Mouse (Mus musculus) limb, embryonic 14.5 days (tissue): ENCODE data around the gene AC131692.1. TPM values are rescaled to one million over a fixed set of nuclear protein-coding genes. Genes with fewer than 3 reads are reported as not detected.

Source experiments
- ATAC-seq: fragments of 200-750 bp; cut with Nextera tagmentation; 2 replicates; pipeline ENCODE4 v1.8.0; 2017; ENCODE audit warnings: low read depth, moderate number of reproducible peaks, moderate TSS enrichment; ENCODE audit not compliant: low FRiP score
- DNase-seq: peaks from one replicate; pipeline ENCODE4 v3.0.0-alpha.2; 2015; ENCODE audit warnings: low spot score
- H3K27ac ChIP-seq: fragments of 300-500 bp; sonication (generic); replicated peaks from 2 replicates; pipeline ENCODE4 v1.5.1; 2014; ENCODE audit warnings: low read depth, mild to moderate bottlenecking, low read length, moderate library complexity, mixed read lengths
- H3K27me3 ChIP-seq: fragments of 300-500 bp; sonication (generic); 2 replicates; pipeline ENCODE4 v1.6.1; 2014; ENCODE audit warnings: low read length, mixed read lengths; ENCODE audit not compliant: control insufficient read depth, insufficient read depth
- H3K36me3 ChIP-seq: fragments of 300-500 bp; sonication (generic); 2 replicates; pipeline ENCODE4 v1.6.1; 2014; ENCODE audit warnings: mild to moderate bottlenecking, low read length, moderate library complexity, mixed read lengths; ENCODE audit not compliant: control insufficient read depth, insufficient read depth
- H3K4me1 ChIP-seq: fragments of 300-500 bp; sonication (generic); 2 replicates; pipeline ENCODE4 v1.6.1; 2014; ENCODE audit warnings: antibody characterized with exemption, low read length, mixed read lengths; ENCODE audit not compliant: control insufficient read depth, insufficient read depth
- H3K4me2 ChIP-seq: fragments of 300-500 bp; sonication (generic); replicated peaks from 2 replicates; pipeline ENCODE4 v1.6.1; 2014; ENCODE audit warnings: low read depth, mild to moderate bottlenecking, low read length, moderate library complexity; ENCODE audit not compliant: severe bottlenecking
- H3K4me3 ChIP-seq: fragments of 300-500 bp; sonication (generic); replicated peaks from 2 replicates; pipeline ENCODE4 v1.5.1; 2014; ENCODE audit warnings: low read length
- H3K9ac ChIP-seq: fragments of 300-500 bp; sonication (generic); 2 replicates; pipeline ENCODE4 v1.6.1; 2014; ENCODE audit warnings: mild to moderate bottlenecking, low read depth, low read length, moderate library complexity; ENCODE audit not compliant: severe bottlenecking
- H3K9me3 ChIP-seq: fragments of 300-500 bp; sonication (generic); 2 replicates; pipeline ENCODE4 v1.6.1; 2016; ENCODE audit warnings: low read length; ENCODE audit not compliant: control insufficient read depth
- POLR2A ChIP-seq: fragments of 200-500 bp; IDR thresholded peaks from 2 replicates; pipeline ENCODE4 v1.8.0; 2012; ENCODE audit warnings: inconsistent platforms, mild to moderate bottlenecking, moderate library complexity, borderline replicate concordance; ENCODE audit not compliant: insufficient read depth, insufficient read length; ENCODE audit errors: extremely low read depth
- WGBS: fragments of 180-500 bp; shearing (Covaris S2); extraction: QIAGEN DNeasy Blood & Tissue Kit; methylation state at CpG from one replicate; pipeline ENCODE4 v1.1.7; 2014; 5-methylcytosine and 5-hydroxymethylcytosine counted together
- polyA plus RNA-seq, 2 experiments: library from polyadenylated mRNA; depleted of rRNA in 1 of 2; stranded (reverse) in 1 of 2; unstranded in 1 of 2; fragments of >200 nt; fragmentation: Nextera tagmentation in 1 of 2; extraction: Ambion mirVana in 1 of 2; gene quantifications; 2 replicates each; pipeline versions ENCODE4 v1.2.1 to v1.2.3; 2012 to 2014

AC131692.1 gene
- 0.14 and 0.75 TPM in 2 replicates for polyA plus RNA-seq (2012; rRNA removed)
- polyA plus RNA-seq (2014; fragmentation: Nextera tagmentation; extraction: Ambion mirVana) = not detected in 2 replicates

- ATAC-seq (no peak), DNase-seq (no peak)
- WGBS = 88% methylated on average over 7 of the region's 7 CpGs
- TF ChIP-seq POLR2A = no peak
- Histone ChIP-seq H3K27me3 (no peaks in the 10 kb centered on the region), H3K36me3 (peaks cover 43% of the 10 kb centered on the region), H3K9ac (no peak within 1 kb of the TSS), H3K9me3 (no peaks in the 10 kb centered on the region), H3K4me1 (no peaks in the 10 kb centered on the region), H3K27ac (no peak within 1 kb of the TSS), H3K4me2 (no peak within 1 kb of the TSS), H3K4me3 (no peak within 1 kb of the TSS)
Measured at GRCm38 (mm10) chr19:6094119-6094518, at the start of gene AC131692.1. TSS of gene AC131692.1 (plus strand) at chr19:6094419.

GRCm38 (mm10) chr19:6045366-6046293, 48.6 kb upstream of the AC131692.1 start:
- Histone ChIP-seq H3K4me2 (peak overlapping the region; percentile 74), H3K4me1 (peaks cover 14% of the 10 kb centered on the region), H3K9me3 (no peaks in the 10 kb centered on the region), H3K36me3 (peaks cover 28% of the 10 kb centered on the region), H3K4me3 (peak overlapping the region; percentile 93), H3K27me3 (no peaks in the 10 kb centered on the region), H3K27ac (peak overlapping the region; percentile 99), H3K9ac (peak overlapping the region; percentile 91)
- DNase-seq (no peak), ATAC-seq (peak; percentile 25; the same call in 1 of the 2 replicates)
- WGBS = 17% methylated on average over 20 of the region's 20 CpGs
- no peak; the same call in 1 of the 2 replicates for TF ChIP-seq POLR2A

GRCm38 (mm10) chr19:6046294-6047153, 47.7 kb upstream of the AC131692.1 start, which contains the start of gene Syvn1:
TSS of gene Syvn1 (plus strand) at chr19:6046576.
- peak within 1 kb of the TSS; percentile 99 for H3K27ac ChIP-seq
- no peaks in the 10 kb centered on the region for H3K9me3 ChIP-seq
- H3K36me3 ChIP-seq = peaks cover 37% of the 10 kb centered on the region
- peak within 1 kb of the TSS; percentile 93 for H3K4me3 ChIP-seq
- under 1% methylated on average over 65 of the region's 65 CpGs for WGBS
- no peaks in the 10 kb centered on the region for H3K27me3 ChIP-seq
- H3K9ac ChIP-seq = peak within 1 kb of the TSS; percentile 91
- H3K4me1 ChIP-seq = peaks cover 14% of the 10 kb centered on the region
- DNase-seq (peak; percentile 97), ATAC-seq (peak; percentile 92)
- TF ChIP-seq POLR2A = peak; percentile 25; the same call in 1 of the 2 replicates
- peak within 1 kb of the TSS; percentile 74 for H3K4me2 ChIP-seq

GRCm38 (mm10) chr19:6047154-6047898, 46.9 kb upstream of the AC131692.1 start:
- Histone ChIP-seq H3K27ac (peak overlapping the region; percentile 99), H3K9me3 (no peaks in the 10 kb centered on the region), H3K4me3 (peak overlapping the region; percentile 93), H3K4me2 (peak overlapping the region; percentile 74), H3K36me3 (peaks cover 45% of the 10 kb centered on the region), H3K9ac (peak overlapping the region; percentile 91), H3K4me1 (peaks cover 14% of the 10 kb centered on the region), H3K27me3 (no peaks in the 10 kb centered on the region)
- ATAC-seq (no peak), DNase-seq (no peak)
- 6% methylated on average over 22 of the region's 44 CpGs for WGBS
- no peak for TF ChIP-seq POLR2A
